Comparison of ENCODE assay signal across 13 mouse cellular contexts in genomic region chr12:51481246-51481645, GRCm38 (mm10).
"Had no signal": no experiment of that assay in that cellular context is flagged by ENCODE, and none has a peak within 500 bp of the region (broad histone marks: within the 10 kb centered on the region; RNA-seq: fewer than 3 reads in every experiment).

No protein-coding gene starts in this region.

- H3K27ac ChIP-seq: limb, embryonic 12.5 days; limb, embryonic 15.5 days; liver, embryonic 13.5 days had no signal

- H3K9ac ChIP-seq: limb, embryonic 12.5 days; limb, embryonic 15.5 days; liver, embryonic 13.5 days had no signal

- H3K27me3 ChIP-seq: limb, embryonic 12.5 days; limb, embryonic 15.5 days; liver, embryonic 13.5 days had no signal

- H3K4me3 ChIP-seq: limb, embryonic 12.5 days; limb, embryonic 15.5 days; liver, embryonic 13.5 days had no signal

- H3K9me3 ChIP-seq: limb, embryonic 12.5 days; limb, embryonic 15.5 days; liver, embryonic 13.5 days had no signal

- H3K4me2 ChIP-seq: limb, embryonic 12.5 days; limb, embryonic 15.5 days; liver, embryonic 13.5 days; midbrain, embryonic 11.5 days had no signal

- H3K36me3 ChIP-seq: limb, embryonic 12.5 days; limb, embryonic 15.5 days; liver, embryonic 13.5 days had no signal

- H3K4me1 ChIP-seq: limb, embryonic 12.5 days; limb, embryonic 15.5 days; liver, embryonic 13.5 days had no signal

- ATAC-seq: inflammation-experienced regulatory T-cells, adult 6 months; intestine, embryonic 16.5 days had no signal

- DNase-seq: left cerebral cortex, postnatal 4 days; liver, embryonic 13.5 days; lung, adult 2 months; lung, postnatal 14 days; lung, postnatal 4 days; midbrain, embryonic 14.5 days; thymus, adult 18-20 months; thymus, postnatal 36 days had no signal
